Mouse (Mus musculus) embryo, embryonic 10.5 days (tissue): ENCODE results near the gene Grk1.

Source experiments
- DNase-seq: peaks from one replicate; pipeline ENCODE4 v3.0.0-alpha.2; 2015; ENCODE audit warnings: low spot score

Grk1 gene

DNA sequence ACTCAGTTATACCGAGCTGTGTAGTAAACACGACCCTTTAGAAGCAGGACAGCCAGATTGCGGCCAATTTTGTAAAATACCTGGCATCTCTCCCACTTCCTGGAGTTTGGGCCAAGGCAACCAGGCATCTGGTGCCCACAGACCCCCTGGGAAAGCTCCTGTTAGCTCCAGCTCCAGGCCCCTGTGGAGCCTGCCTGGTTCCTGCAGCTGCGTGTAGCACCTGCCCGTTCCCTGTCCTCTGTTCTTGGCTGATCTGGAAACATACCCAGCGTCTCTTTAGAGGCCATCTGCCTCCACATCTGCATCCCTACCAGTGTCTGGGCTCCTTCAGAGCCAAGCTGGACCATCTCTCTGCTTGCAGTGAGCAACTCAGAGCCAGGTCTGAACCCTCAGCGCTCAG is 25.5 kb downstream of the Grk1 start:
- DNase-seq = no peak

GRCm38 (mm10) chr8:13430866-13431265 is 26.0 kb downstream of the Grk1 start:
- DNase-seq = no peak

DNA sequence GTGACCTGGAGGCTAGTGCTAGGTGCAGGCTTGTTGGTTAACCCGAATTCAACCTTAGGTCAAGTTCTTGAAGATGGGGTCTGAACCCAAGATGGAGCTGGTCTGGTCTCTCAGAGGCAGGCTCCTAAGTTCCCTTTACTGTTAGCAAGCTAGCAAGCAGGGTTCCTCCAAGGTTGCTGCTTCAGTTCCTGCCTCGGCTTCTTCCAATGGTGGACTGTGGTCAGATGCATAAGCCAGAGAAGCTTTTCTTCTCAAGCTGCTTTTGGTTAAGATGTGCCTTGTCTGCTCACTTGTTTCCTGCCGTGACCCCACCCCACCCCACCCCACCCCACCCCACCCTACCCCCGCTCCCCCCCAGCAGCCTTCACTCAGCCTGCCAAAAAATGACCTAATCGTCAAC is 28.2 kb downstream of the Grk1 start:
- no peak for DNase-seq

GRCm38 (mm10) chr8:13434889-13435288 is 30.0 kb downstream of the Grk1 start, which contains the start of gene Tmem255b:
Gene Tmem255b, plus strand, starts transcription at chr8:13435189.
- no peak for DNase-seq

DNA sequence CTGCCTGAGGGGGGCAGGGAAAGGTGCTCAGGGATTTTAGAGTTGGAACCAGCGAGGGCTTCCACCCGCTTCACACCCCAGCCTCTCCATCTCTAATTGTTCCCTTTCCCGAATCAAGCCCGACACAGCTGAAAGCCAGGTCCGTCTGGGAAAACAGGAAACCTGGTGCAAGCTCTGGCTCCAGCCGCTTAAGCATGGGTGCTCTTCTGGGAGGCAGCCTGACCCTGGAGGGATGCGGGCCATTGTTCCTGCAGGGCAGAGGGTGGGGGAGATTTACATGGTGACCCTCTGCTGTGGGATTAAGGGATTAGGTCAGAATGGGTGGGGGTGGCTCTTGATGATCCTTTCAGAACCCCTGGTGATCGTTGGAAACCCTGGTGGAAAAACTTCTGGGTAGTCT is 31.2 kb downstream of the Grk1 start:
- DNase-seq = no peak

DNA sequence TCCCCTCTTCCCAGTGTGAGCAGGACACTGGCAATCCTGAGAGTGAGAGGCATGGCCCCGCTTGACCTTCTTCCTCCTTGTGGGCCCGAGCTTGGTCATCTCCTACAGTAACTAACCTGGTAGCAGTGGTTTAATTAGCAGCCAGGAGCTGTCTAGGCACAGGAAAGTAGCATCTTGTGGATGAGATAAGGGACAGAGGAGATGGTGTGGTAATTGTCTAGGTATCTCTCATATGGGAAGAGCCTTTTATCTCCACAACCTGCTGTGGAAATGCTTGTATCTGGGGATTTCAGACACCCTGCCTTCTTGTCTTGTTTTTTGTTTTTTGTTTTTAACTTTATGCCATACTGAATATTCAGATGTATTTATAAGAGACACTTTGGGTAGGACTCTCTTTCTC is 32.6 kb downstream of the Grk1 start:
- DNase-seq = no peak

DNA sequence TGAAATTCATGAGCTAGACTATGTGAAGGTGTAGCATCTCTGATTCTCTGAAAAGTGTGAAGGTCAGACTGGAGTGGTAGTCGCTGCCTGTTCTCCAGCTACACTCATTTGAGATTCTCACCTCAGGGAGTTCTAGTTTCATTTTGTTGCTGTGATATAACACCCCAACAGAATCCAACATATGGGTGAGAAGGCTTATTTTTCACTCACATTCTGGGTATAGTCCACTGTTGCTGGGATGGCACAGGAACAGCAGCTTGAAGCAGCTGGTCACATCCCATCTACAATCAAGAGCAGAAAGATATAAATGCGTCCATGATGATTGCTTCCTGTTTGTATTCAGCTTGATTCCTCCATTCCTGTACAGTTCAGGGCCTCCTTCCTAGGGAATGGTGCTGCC is 37.3 kb downstream of the Grk1 start:
- no peak for DNase-seq

GRCm38 (mm10) chr8:13446456-13446855 is 41.6 kb downstream of the Grk1 start:
- DNase-seq = no peak

DNA sequence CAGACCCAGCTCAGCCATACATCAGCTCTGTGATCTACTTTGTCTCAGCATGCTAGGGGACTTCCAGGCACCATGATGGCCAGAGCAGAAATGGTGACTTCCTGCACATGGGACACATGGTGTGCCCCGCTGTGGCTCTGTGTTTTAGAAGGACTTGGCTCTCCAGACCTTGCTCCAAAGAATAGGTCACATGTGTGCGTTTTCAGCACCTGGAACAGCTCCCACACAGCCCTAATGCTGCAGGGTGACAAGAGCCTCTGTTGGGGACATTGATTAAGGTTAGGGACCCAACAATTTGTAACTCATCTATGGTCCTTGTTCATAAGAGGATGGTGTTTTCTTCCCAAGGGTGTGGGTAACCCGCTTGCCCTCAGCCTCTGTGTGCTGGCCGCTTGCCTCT is 43.3 kb downstream of the Grk1 start:
- DNase-seq = peak; percentile 66

GRCm38 (mm10) chr8:13451747-13452277 is 46.9 kb downstream of the Grk1 start:
- DNase-seq = no peak

- peak; percentile 32 for DNase-seq
These were observed 49.6 kb downstream of the Grk1 start for GRCm38 (mm10) chr8:13454341-13455113.

GRCm38 (mm10) chr8:13455295-13455694 is 50.4 kb downstream of the Grk1 start:
- DNase-seq = peak; percentile 62

- no peak for DNase-seq
These were observed 54.5 kb downstream of the Grk1 start for GRCm38 (mm10) chr8:13459431-13459830.

- no peak for DNase-seq
These were observed 56.3 kb downstream of the Grk1 start for GRCm38 (mm10) chr8:13461085-13461765.

DNA sequence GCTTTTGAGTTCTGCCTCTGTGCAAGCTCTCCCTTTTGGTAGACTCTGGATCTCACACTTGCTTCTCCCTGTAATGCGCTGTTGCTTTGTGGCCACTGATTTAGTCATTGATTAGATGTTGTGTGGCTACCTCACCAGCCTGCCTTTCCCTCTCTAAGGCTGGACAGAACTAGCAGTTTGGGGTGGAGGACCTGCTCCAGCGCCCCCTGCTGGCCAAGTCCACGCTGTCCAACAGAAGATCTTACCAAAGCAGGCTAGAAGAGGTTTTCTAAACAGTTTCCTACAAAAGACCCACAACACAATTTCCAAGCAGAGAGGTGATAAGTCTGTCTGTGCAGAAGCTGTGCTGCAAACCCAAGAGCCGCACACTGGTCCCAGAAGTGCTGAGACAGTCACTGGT is 57.0 kb downstream of the Grk1 start:
- peak; percentile 72 for DNase-seq

- DNase-seq = no peak
These were observed 57.5 kb downstream of the Grk1 start for GRCm38 (mm10) chr8:13462392-13462791.

GRCm38 (mm10) chr8:13465324-13465723 is 60.4 kb downstream of the Grk1 start:
- DNase-seq = no peak

DNA sequence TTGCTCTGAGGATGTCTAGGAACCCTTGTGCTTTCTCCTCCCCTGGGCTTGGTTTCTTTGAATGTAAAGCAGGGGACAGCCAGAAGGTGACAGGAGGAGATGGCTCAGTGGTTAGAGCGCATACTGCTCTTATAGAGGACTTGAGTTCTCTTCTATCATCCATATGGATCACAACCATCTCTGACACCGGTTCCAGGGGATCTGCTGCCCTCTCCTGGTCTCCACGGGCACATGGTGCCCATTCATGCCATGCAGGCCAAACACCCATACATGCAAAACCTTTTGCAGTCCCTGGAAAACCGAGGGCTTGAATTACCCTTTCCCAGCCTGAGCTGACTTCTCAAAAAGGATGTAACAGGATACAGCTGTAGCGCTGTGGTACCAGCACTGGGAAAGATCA is 62.1 kb downstream of the Grk1 start:
- DNase-seq = no peak

DNA sequence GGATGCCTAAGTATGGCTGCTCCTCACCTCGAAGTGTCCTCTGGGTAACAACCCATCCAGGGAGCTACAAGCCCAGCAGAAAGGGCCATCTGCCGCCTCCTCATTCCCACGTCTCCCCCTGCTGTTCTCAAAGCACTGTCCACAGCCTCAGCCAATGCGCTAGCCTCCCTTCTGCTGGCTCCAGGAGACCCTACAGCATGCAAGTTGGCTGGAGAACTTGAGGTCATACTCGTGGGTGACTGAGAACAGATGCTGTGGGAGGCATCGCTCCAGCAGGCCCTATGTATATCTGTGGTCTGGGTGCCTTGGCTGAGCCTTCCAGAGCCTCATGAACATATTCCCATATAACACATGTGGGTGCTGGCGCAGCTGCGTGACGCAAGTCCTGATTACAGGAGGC is 63.9 kb downstream of the Grk1 start:
- no peak for DNase-seq

GRCm38 (mm10) chr8:13471484-13471883 is 66.6 kb downstream of the Grk1 start:
- DNase-seq = no peak
